Mouse (Mus musculus): ENCODE results near the gene Aspscr1. TPM values are rescaled to one million over a fixed set of nuclear protein-coding genes. Genes with fewer than 3 reads are reported as not detected.

The Aspscr1 gene
- polyA plus RNA-seq, 1 experiment from 2014 or later, result 171 TPM

- H3K4me3 ChIP-seq, result no peak overlapping the region
- peaks cover 17% of the 10 kb centered on the region for H3K4me1 ChIP-seq
- DNase-seq (ENCODE audit: low spot score), result no peak
- H3K27me3 ChIP-seq (ENCODE audit: low read depth, poor library complexity, severe bottlenecking), result no peaks in the 10 kb centered on the region
- 65% methylated on average over 8 of the region's 8 CpGs for WGBS
- no peaks in the 10 kb centered on the region for H3K36me3 ChIP-seq
- H3K9me3 ChIP-seq (replicated peaks), result no peaks in the 10 kb centered on the region
- H3K27ac ChIP-seq, result no peak overlapping the region
These were observed 76.7 kb downstream of the Aspscr1 start for GRCm38 (mm10) chr11:120749430-120749829.

DNA sequence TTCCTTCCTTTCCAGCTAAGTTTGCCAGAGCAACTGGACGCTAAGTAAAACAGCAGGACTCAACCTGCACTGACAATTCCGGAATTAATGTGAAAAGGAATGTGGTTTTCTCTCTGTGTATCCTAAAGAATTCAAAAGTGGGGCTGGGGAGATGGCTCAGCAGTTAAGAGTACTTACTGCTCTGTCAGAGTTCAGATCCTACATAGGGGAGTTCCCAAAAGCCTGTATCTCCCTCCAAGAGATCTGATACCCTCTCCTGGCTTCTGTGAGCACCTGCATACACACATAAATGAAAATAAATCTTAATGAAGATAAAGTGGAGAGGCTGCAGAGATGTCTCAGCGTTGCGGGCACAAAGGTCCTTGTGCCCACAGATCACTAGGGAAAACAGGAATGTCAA is 78.8 kb downstream of the Aspscr1 start:
- no peaks in the 10 kb centered on the region for H3K27me3 ChIP-seq (ENCODE audit: low read depth, poor library complexity, severe bottlenecking)
- H3K9me3 ChIP-seq (replicated peaks), result no peaks in the 10 kb centered on the region
- H3K36me3 ChIP-seq, result no peaks in the 10 kb centered on the region
- DNase-seq (ENCODE audit: low spot score), result no peak
- H3K4me3 ChIP-seq, result no peak overlapping the region
- no peak overlapping the region for H3K27ac ChIP-seq
- 83% methylated on average over 4 of the region's 4 CpGs for whole genome bisulfite sequencing
- H3K4me1 ChIP-seq, result peaks cover 17% of the 10 kb centered on the region

Small RNA genes within 50 kb of the gene (microRNA-seq; reads per million reads assigned to microRNA genes)
- not detected for gene Mir6936

Other genes starting within 250 kb of the Aspscr1 start
- gene Nploc4, start 235.3 kb upstream of the Aspscr1 start, polyA plus RNA-seq (2016; fragmentation: Nextera tagmentation; extraction: Ambion mirVana), result 55.7 and 56.8 TPM in 2 replicates
- gene Tspan10, start 230.3 kb upstream of the Aspscr1 start, polyA plus RNA-seq (2016; fragmentation: Nextera tagmentation; extraction: Ambion mirVana), result not detected in 2 replicates
- gene Pde6g, start 219.5 kb upstream of the Aspscr1 start, polyA plus RNA-seq (2016; fragmentation: Nextera tagmentation; extraction: Ambion mirVana), result 0.24 TPM in 1 of 2 replicates, not detected in the other
- 9.7 and 10.5 TPM in 2 replicates for gene Oxld1, start 214.9 kb upstream of the Aspscr1 start, polyA plus RNA-seq (2016; fragmentation: Nextera tagmentation; extraction: Ambion mirVana)
- gene Ccdc137, start 214.9 kb upstream of the Aspscr1 start, polyA plus RNA-seq (2016; fragmentation: Nextera tagmentation; extraction: Ambion mirVana), result 48.9 and 56.7 TPM in 2 replicates
- gene Arl16, start 205.4 kb upstream of the Aspscr1 start, polyA plus RNA-seq (2016; fragmentation: Nextera tagmentation; extraction: Ambion mirVana), result 54.2 and 65.6 TPM in 2 replicates
- gene Mrpl12, start 188.4 kb upstream of the Aspscr1 start, polyA plus RNA-seq (2016; fragmentation: Nextera tagmentation; extraction: Ambion mirVana), result 187 and 250 TPM in 2 replicates
- gene Slc25a10, start 181.1 kb upstream of the Aspscr1 start, polyA plus RNA-seq (2016; fragmentation: Nextera tagmentation; extraction: Ambion mirVana), result 69.0 and 71.8 TPM in 2 replicates
- 0.26 and 1.1 TPM in 2 replicates for gene Gcgr, start 142.3 kb upstream of the Aspscr1 start, polyA plus RNA-seq (2016; fragmentation: Nextera tagmentation; extraction: Ambion mirVana)
- gene Mcrip1, start 123.2 kb upstream of the Aspscr1 start, polyA plus RNA-seq (2016; fragmentation: Nextera tagmentation; extraction: Ambion mirVana), result 223 and 235 TPM in 2 replicates
- 0.25 and 0.26 TPM in 2 replicates for gene Ppp1r27, start 121.8 kb upstream of the Aspscr1 start, polyA plus RNA-seq (2016; fragmentation: Nextera tagmentation; extraction: Ambion mirVana)
- 613 and 656 TPM in 2 replicates for gene P4hb, start 99.7 kb upstream of the Aspscr1 start, polyA plus RNA-seq (2016; fragmentation: Nextera tagmentation; extraction: Ambion mirVana)
- gene Arhgdia, start 91.3 kb upstream of the Aspscr1 start, polyA plus RNA-seq (2016; fragmentation: Nextera tagmentation; extraction: Ambion mirVana), result 742 and 814 TPM in 2 replicates
- gene Alyref, start 74.6 kb upstream of the Aspscr1 start, polyA plus RNA-seq (2016; fragmentation: Nextera tagmentation; extraction: Ambion mirVana), result 720 and 728 TPM in 2 replicates
- 201 and 207 TPM in 2 replicates for gene Anapc11, start 74.6 kb upstream of the Aspscr1 start, polyA plus RNA-seq (2016; fragmentation: Nextera tagmentation; extraction: Ambion mirVana)
- 0.56 TPM in 1 of 2 replicates, not detected in the other for gene Npb, start 64.5 kb upstream of the Aspscr1 start, polyA plus RNA-seq (2016; fragmentation: Nextera tagmentation; extraction: Ambion mirVana)
- 161 and 169 TPM in 2 replicates for gene Pcyt2, start 55.0 kb upstream of the Aspscr1 start, polyA plus RNA-seq (2016; fragmentation: Nextera tagmentation; extraction: Ambion mirVana)
- gene Sirt7, start 47.7 kb upstream of the Aspscr1 start, polyA plus RNA-seq (2016; fragmentation: Nextera tagmentation; extraction: Ambion mirVana), result 27.2 and 28.8 TPM in 2 replicates
- 25.9 and 28.1 TPM in 2 replicates for gene Mafg, start 39.4 kb upstream of the Aspscr1 start, polyA plus RNA-seq (2016; fragmentation: Nextera tagmentation; extraction: Ambion mirVana)
- gene Pycr1, start 29.2 kb upstream of the Aspscr1 start, polyA plus RNA-seq (2016; fragmentation: Nextera tagmentation; extraction: Ambion mirVana), result 40.6 TPM in 2 replicates
- not detected in 2 replicates for gene Myadml2, start 24.8 kb upstream of the Aspscr1 start, polyA plus RNA-seq (2016; fragmentation: Nextera tagmentation; extraction: Ambion mirVana)
- gene Notum, start 11.8 kb upstream of the Aspscr1 start, polyA plus RNA-seq (2016; fragmentation: Nextera tagmentation; extraction: Ambion mirVana), result 9.1 and 10.1 TPM in 2 replicates
- 122 and 123 TPM in 2 replicates for gene Cenpx, start 40.8 kb downstream of the Aspscr1 start, polyA plus RNA-seq (2016; fragmentation: Nextera tagmentation; extraction: Ambion mirVana)
- 52.8 and 60.8 TPM in 2 replicates for gene Lrrc45, start 41.0 kb downstream of the Aspscr1 start, polyA plus RNA-seq (2016; fragmentation: Nextera tagmentation; extraction: Ambion mirVana)
- gene Rac3, start 48.5 kb downstream of the Aspscr1 start, polyA plus RNA-seq (2016; fragmentation: Nextera tagmentation; extraction: Ambion mirVana), result 25.4 and 28.8 TPM in 2 replicates
- 14.0 and 15.9 TPM in 2 replicates for gene Dcxr, start 54.3 kb downstream of the Aspscr1 start, polyA plus RNA-seq (2016; fragmentation: Nextera tagmentation; extraction: Ambion mirVana)
- gene Cbr2, start 59.1 kb downstream of the Aspscr1 start, polyA plus RNA-seq (2016; fragmentation: Nextera tagmentation; extraction: Ambion mirVana), result 15.2 and 16.3 TPM in 2 replicates
- gene Hmga1b, start 89.8 kb downstream of the Aspscr1 start, polyA plus RNA-seq (2016; fragmentation: Nextera tagmentation; extraction: Ambion mirVana), result 9.3 and 20.0 TPM in 2 replicates
- gene Rfng, start 111.2 kb downstream of the Aspscr1 start, polyA plus RNA-seq (2016; fragmentation: Nextera tagmentation; extraction: Ambion mirVana), result 35.7 and 40.4 TPM in 2 replicates
- gene Gps1, start 111.3 kb downstream of the Aspscr1 start, polyA plus RNA-seq (2016; fragmentation: Nextera tagmentation; extraction: Ambion mirVana), result 269 and 270 TPM in 2 replicates
- gene Dus1l, start 123.4 kb downstream of the Aspscr1 start, polyA plus RNA-seq (2016; fragmentation: Nextera tagmentation; extraction: Ambion mirVana), result 122 and 136 TPM in 2 replicates
- 125 and 139 TPM in 2 replicates for gene Fasn, start 151.6 kb downstream of the Aspscr1 start, polyA plus RNA-seq (2016; fragmentation: Nextera tagmentation; extraction: Ambion mirVana)